ENCODE assay signal across 31 mouse cellular contexts in the genomic region with DNA sequence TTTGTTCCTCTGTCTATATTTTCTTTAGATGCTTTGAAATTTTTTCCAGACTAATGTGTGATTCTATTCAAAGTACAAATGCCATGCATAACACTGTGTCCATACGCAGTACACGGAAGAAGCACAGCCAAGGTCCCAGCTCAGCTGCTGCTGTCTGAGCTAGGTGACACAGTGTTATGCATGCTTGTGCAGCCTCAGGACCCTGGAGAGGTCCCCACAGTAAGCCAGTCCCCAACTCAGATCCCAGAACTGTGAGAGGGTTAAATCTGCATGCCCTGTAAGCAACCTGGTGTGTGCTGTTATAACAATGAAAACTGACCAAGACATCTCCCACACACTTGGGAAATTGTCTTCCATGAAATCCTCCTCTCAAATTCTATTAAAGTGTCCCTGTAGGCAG. TPM values are rescaled to one million over a fixed set of nuclear protein-coding genes. Genes with fewer than 3 reads are reported as not detected.
DNase-seq lines count a peak whose midpoint lies in the region; ATAC-seq and TF ChIP-seq lines count a peak whose summit lies in the region.
"Had no signal": no experiment of that assay in that cellular context is flagged by ENCODE, and none has a peak within 500 bp of the region (broad histone marks: within the 10 kb centered on the region; RNA-seq: fewer than 3 reads in every experiment).

No protein-coding gene starts in this region.

- no peak overlapping the region for H3K4me2 ChIP-seq in kidney, embryonic 14.5 days (replicated peaks; ENCODE audit: low read depth, low read length)
- H3K4me2 ChIP-seq: forebrain, embryonic 13.5 days; heart, embryonic 12.5 days; hindbrain, embryonic 15.5 days; midbrain, embryonic 11.5 days; neural tube, embryonic 12.5 days had no signal

- H3K27ac ChIP-seq in kidney, embryonic 14.5 days (ENCODE audit: low read depth, low read length): no peak overlapping the region
- H3K27ac ChIP-seq in layer of hippocampus, adult 2 months: peak overlapping the region; percentile 79; the same call in 1 of the 2 replicates
- no peak overlapping the region for H3K27ac ChIP-seq in limb, embryonic 10.5 days
- H3K27ac ChIP-seq: forebrain, embryonic 13.5 days; gastrocnemius, adult 2 months; hindbrain, embryonic 15.5 days; liver, embryonic 14.5 days; neural tube, embryonic 12.5 days had no signal

- no peak for DNase-seq in kidney, adult 9 months
- no peak for DNase-seq in layer of hippocampus, adult 2 months (ENCODE audit: low spot score in 2 of 2)
- DNase-seq in layer of hippocampus, adult 11-12 months (ENCODE audit: low spot score): no peak
- DNase-seq in embryo, embryonic 10.5 days (ENCODE audit: low spot score): peak; percentile 34
- DNase-seq in limb, embryonic 10.5 days (ENCODE audit: low spot score): peak; percentile 46
- DNase-seq in gastrocnemius, adult 18-20 months (ENCODE audit: low spot score): no peak
- DNase-seq in adrenal gland, postnatal 36 days: no peak
- DNase-seq: cerebellum, adult 2 months; cerebellum, postnatal 14 days; gastrocnemius, adult 2 months; gastrocnemius, postnatal 36 days; heart, adult 18-20 months; heart, postnatal 10 days; kidney, adult 18-20 months; left cerebral cortex, postnatal 4 days; liver; lung, adult 2 months; lung, postnatal 14 days; right cerebral cortex, adult 18-20 months; spleen, adult 18-20 months; thymus, postnatal 4 days had no signal

- no peak overlapping the region for H3K4me3 ChIP-seq in kidney, embryonic 14.5 days (ENCODE audit: low read length)
- no peak overlapping the region for H3K4me3 ChIP-seq in layer of hippocampus, adult 2 months
- no peak overlapping the region for H3K4me3 ChIP-seq in limb, embryonic 10.5 days
- H3K4me3 ChIP-seq: forebrain, embryonic 13.5 days; gastrocnemius, adult 2 months; heart, embryonic 12.5 days; hindbrain, embryonic 15.5 days; neural tube, embryonic 12.5 days had no signal

- WGBS in kidney, embryonic 14.5 days: 85% methylated on average over 2 of the region's 2 CpGs
- WGBS in limb, embryonic 10.5 days: 88% methylated on average over 2 of the region's 2 CpGs

- no peaks in the 10 kb centered on the region for H3K36me3 ChIP-seq in kidney, embryonic 14.5 days (ENCODE audit: control insufficient read depth, insufficient read depth, low read length)
- H3K36me3 ChIP-seq in limb, embryonic 10.5 days: no peaks in the 10 kb centered on the region
- H3K36me3 ChIP-seq: heart, embryonic 12.5 days; hindbrain, embryonic 15.5 days; neural tube, embryonic 12.5 days had no signal

- ATAC-seq in kidney, embryonic 14.5 days (ENCODE audit: low FRiP score, low TSS enrichment): peak; percentile 55; the same call in 1 of the 2 replicates
- ATAC-seq: CD4-positive, CD25-positive, alpha-beta regulatory T cell, adult 4 months; forebrain, embryonic 13.5 days; inflammation-experienced regulatory T-cells, adult 6 months had no signal

- no peaks in the 10 kb centered on the region for H3K27me3 ChIP-seq in kidney, embryonic 14.5 days (ENCODE audit: control insufficient read depth, insufficient read depth, low read length)
- no peaks in the 10 kb centered on the region for H3K27me3 ChIP-seq in limb, embryonic 10.5 days (ENCODE audit: low read depth, poor library complexity, severe bottlenecking)
- H3K27me3 ChIP-seq: forebrain, embryonic 13.5 days; hindbrain, embryonic 15.5 days; neural tube, embryonic 12.5 days had no signal

- no peak overlapping the region for H3K9ac ChIP-seq in kidney, embryonic 14.5 days (ENCODE audit: low read depth, low read length)
- H3K9ac ChIP-seq: forebrain, embryonic 13.5 days; heart, embryonic 12.5 days; hindbrain, embryonic 15.5 days; liver, embryonic 14.5 days; neural tube, embryonic 12.5 days had no signal

- no peaks in the 10 kb centered on the region for H3K4me1 ChIP-seq in kidney, embryonic 14.5 days (ENCODE audit: control insufficient read depth, insufficient read depth, low read length)
- H3K4me1 ChIP-seq in limb, embryonic 10.5 days: peaks cover 11% of the 10 kb centered on the region; the same call in 1 of the 2 replicates
- H3K4me1 ChIP-seq: forebrain, embryonic 13.5 days had no signal

- TF ChIP-seq CTCF in layer of hippocampus, adult 2 months (conservative IDR thresholded peaks at IDR 0.05): no peak

- H3K9me3 ChIP-seq in kidney, embryonic 14.5 days (ENCODE audit: control insufficient read depth, low read length): no peaks in the 10 kb centered on the region
- H3K9me3 ChIP-seq in limb, embryonic 10.5 days (replicated peaks): no peaks in the 10 kb centered on the region
- H3K9me3 ChIP-seq: forebrain, embryonic 13.5 days; heart, embryonic 12.5 days; hindbrain, embryonic 15.5 days; neural tube, embryonic 12.5 days had no signal

RNA-seq across cellular contexts. Expression of gene Ropn1l, which starts 23.5 kb away (rescaled TPM):
- polyA plus RNA-seq in kidney, embryonic 14.5 days (2014; fragmentation: Nextera tagmentation; extraction: Ambion mirVana): 3.8 and 3.9 TPM in 2 replicates
- total RNA-seq in layer of hippocampus, adult 2 months (2021): 1 to 10 TPM in 1 of 2 experiments, under 1 TPM in 1; 0.88 to 1.2 TPM
- polyA plus RNA-seq in limb, embryonic 10.5 days (2016; fragmentation: Nextera tagmentation; extraction: Ambion mirVana): 2.7 and 4.7 TPM in 2 replicates
- not detected for total RNA-seq in gastrocnemius, adult 18-20 months (2021)
- total RNA-seq in adrenal gland, postnatal 36 days (2021): 1 to 10 TPM; 2.5 to 3.7 TPM
- total RNA-seq: gastrocnemius, adult 2 months; heart, adult 18-20 months; hematopoietic stem cell, adult 5-6 weeks had no signal

Comparison
In these comparisons a context has a peak if more than half of its experiments do, and no peak if none do; other contexts are left out.
1. DNase-seq: peak in embryo, embryonic 10.5 days (single experiment) and limb, embryonic 10.5 days (single experiment); none in kidney, adult 9 months (single experiment), layer of hippocampus, adult 2 months (0 of 2), layer of hippocampus, adult 11-12 months (single experiment), gastrocnemius, adult 18-20 months (single experiment) and adrenal gland, postnatal 36 days (0 of 2).